In genomic region chr11:121925043-121925442, GRCm38 (mm10) we compare ENCODE assay signal across 8 mouse cellular contexts.
DNase-seq lines count a peak whose midpoint lies in the region; ATAC-seq and TF ChIP-seq lines count a peak whose summit lies in the region.
"Not testable (repeated sequence)": the region's sequence is repeated elsewhere in the genome, so short reads cannot be mapped to it uniquely, and the experiment has no call there.

No protein-coding gene starts in this region.

- not testable (repeated sequence) for ATAC-seq in embryonic facial prominence, embryonic 13.5 days (ENCODE audit: insufficient number of reproducible peaks, insufficient read depth, low FRiP score, low TSS enrichment, low read depth); heart, embryonic 11.5 days (replicated peaks; ENCODE audit: insufficient number of reproducible peaks, low FRiP score, low TSS enrichment); hindbrain, embryonic 12.5 days (ENCODE audit: low FRiP score); limb, embryonic 12.5 days (ENCODE audit: insufficient number of reproducible peaks, insufficient read depth, low FRiP score, low TSS enrichment, low read depth); lung, embryonic 14.5 days (ENCODE audit: insufficient read depth); midbrain, embryonic 16.5 days

- not testable (repeated sequence) for H3K36me3 ChIP-seq in embryonic facial prominence, embryonic 13.5 days; heart, embryonic 11.5 days (ENCODE audit: control insufficient read depth, insufficient read depth, low read length); hindbrain, embryonic 12.5 days; limb, embryonic 12.5 days; lung, embryonic 14.5 days (ENCODE audit: insufficient read depth); midbrain, embryonic 16.5 days (ENCODE audit: control insufficient read depth, insufficient read depth, low read length)

- 48% methylated on average over 16 of the region's 16 CpGs for WGBS in embryonic facial prominence, embryonic 13.5 days
- WGBS in heart, embryonic 11.5 days (ENCODE audit: insufficient replicate concordance), result 31% methylated on average over 15 of the region's 16 CpGs
- WGBS in hindbrain, embryonic 12.5 days, result 39% methylated on average over 15 of the region's 16 CpGs
- 50% methylated on average over 16 of the region's 16 CpGs for WGBS in limb, embryonic 12.5 days
- WGBS in lung, embryonic 14.5 days, result 44% methylated on average over 15 of the region's 16 CpGs
- WGBS in midbrain, embryonic 16.5 days, result 40% methylated on average over 15 of the region's 16 CpGs

- not testable (repeated sequence) for TF ChIP-seq CTCF in lung, embryonic 14.5 days (IDR thresholded peaks at IDR 0.05; ENCODE audit: low read depth)

- H3K27me3 ChIP-seq in embryonic facial prominence, embryonic 13.5 days; heart, embryonic 11.5 days (ENCODE audit: control insufficient read depth, insufficient read depth, low read length); hindbrain, embryonic 12.5 days; limb, embryonic 12.5 days; lung, embryonic 14.5 days (ENCODE audit: insufficient read depth, low read length); midbrain, embryonic 16.5 days (ENCODE audit: control insufficient read depth, insufficient read depth, low read depth, low read length): not testable (repeated sequence)

- DNase-seq in ZHBTc4 (ENCODE audit: low read depth, low spot score), result peak; percentile 62
- peak; percentile 0 for DNase-seq in lung, embryonic 14.5 days
- peak; percentile 8 for DNase-seq in testis, postnatal 14 days (ENCODE audit: low spot score)

- not testable (repeated sequence) for H3K4me1 ChIP-seq in embryonic facial prominence, embryonic 13.5 days; heart, embryonic 11.5 days (ENCODE audit: control insufficient read depth, insufficient read depth, low read length); hindbrain, embryonic 12.5 days; limb, embryonic 12.5 days (replicated peaks); lung, embryonic 14.5 days (ENCODE audit: insufficient read depth); midbrain, embryonic 16.5 days (ENCODE audit: control insufficient read depth, insufficient read depth, low read length)

- H3K9ac ChIP-seq in embryonic facial prominence, embryonic 13.5 days; heart, embryonic 11.5 days (ENCODE audit: low read depth, low read length); hindbrain, embryonic 12.5 days; limb, embryonic 12.5 days (replicated peaks); lung, embryonic 14.5 days; midbrain, embryonic 16.5 days (ENCODE audit: low read depth, low read length): not testable (repeated sequence)

- not testable (repeated sequence) for H3K4me3 ChIP-seq in embryonic facial prominence, embryonic 13.5 days; hindbrain, embryonic 12.5 days; limb, embryonic 12.5 days (replicated peaks); lung, embryonic 14.5 days (ENCODE audit: low read depth, low read length); midbrain, embryonic 16.5 days (ENCODE audit: low read depth, low read length)
- H3K4me3 ChIP-seq in heart, embryonic 11.5 days (ENCODE audit: low read depth, low read length), result 0 out of 2 replicates have a peak overlapping the region, but pooled peaks have one; percentile 12

- not testable (repeated sequence) for H3K9me3 ChIP-seq in embryonic facial prominence, embryonic 13.5 days; heart, embryonic 11.5 days (replicated peaks; ENCODE audit: control insufficient read depth, low read length); hindbrain, embryonic 12.5 days (replicated peaks); limb, embryonic 12.5 days; lung, embryonic 14.5 days (ENCODE audit: low read depth, low read length); midbrain, embryonic 16.5 days (replicated peaks; ENCODE audit: control insufficient read depth, low read length, poor library complexity, severe bottlenecking)

- H3K4me2 ChIP-seq in embryonic facial prominence, embryonic 13.5 days, result peak overlapping the region; percentile 18; the same call in 1 of the 2 replicates
- H3K4me2 ChIP-seq in heart, embryonic 11.5 days, result peak overlapping the region; percentile 38
- H3K4me2 ChIP-seq in hindbrain, embryonic 12.5 days (replicated peaks), result peak overlapping the region; percentile 35; the same call in 1 of the 2 replicates
- peak overlapping the region; percentile 26; the same call in 1 of the 2 replicates for H3K4me2 ChIP-seq in limb, embryonic 12.5 days
- 0 out of 2 replicates have a peak overlapping the region, but pooled peaks have one; percentile 15 for H3K4me2 ChIP-seq in lung, embryonic 14.5 days
- H3K4me2 ChIP-seq in midbrain, embryonic 16.5 days (ENCODE audit: low read length), result peak overlapping the region; percentile 19; the same call in 1 of the 2 replicates

- not testable (repeated sequence) for H3K27ac ChIP-seq in embryonic facial prominence, embryonic 13.5 days; heart, embryonic 11.5 days (ENCODE audit: low read depth, low read length); hindbrain, embryonic 12.5 days; limb, embryonic 12.5 days; lung, embryonic 14.5 days (ENCODE audit: low read depth); midbrain, embryonic 16.5 days (ENCODE audit: low read length)

Comparison
In these comparisons a context has a peak if more than half of its experiments do, and no peak if none do; other contexts are left out.
1. DNase-seq: peak in every context shown above with its lines; median percentile 62 in ZHBTc4; 8 in testis, postnatal 14 days; 0 in lung, embryonic 14.5 days.